Mouse (Mus musculus): ENCODE measurements around the gene Iqce. TPM values are rescaled to one million over a fixed set of nuclear protein-coding genes. Genes with fewer than 3 reads are reported as not detected.

The Iqce gene
- total and polyA plus RNA-seq, 3 experiments, result 13.5 to 23.5 (median 19.6) TPM

DNA sequence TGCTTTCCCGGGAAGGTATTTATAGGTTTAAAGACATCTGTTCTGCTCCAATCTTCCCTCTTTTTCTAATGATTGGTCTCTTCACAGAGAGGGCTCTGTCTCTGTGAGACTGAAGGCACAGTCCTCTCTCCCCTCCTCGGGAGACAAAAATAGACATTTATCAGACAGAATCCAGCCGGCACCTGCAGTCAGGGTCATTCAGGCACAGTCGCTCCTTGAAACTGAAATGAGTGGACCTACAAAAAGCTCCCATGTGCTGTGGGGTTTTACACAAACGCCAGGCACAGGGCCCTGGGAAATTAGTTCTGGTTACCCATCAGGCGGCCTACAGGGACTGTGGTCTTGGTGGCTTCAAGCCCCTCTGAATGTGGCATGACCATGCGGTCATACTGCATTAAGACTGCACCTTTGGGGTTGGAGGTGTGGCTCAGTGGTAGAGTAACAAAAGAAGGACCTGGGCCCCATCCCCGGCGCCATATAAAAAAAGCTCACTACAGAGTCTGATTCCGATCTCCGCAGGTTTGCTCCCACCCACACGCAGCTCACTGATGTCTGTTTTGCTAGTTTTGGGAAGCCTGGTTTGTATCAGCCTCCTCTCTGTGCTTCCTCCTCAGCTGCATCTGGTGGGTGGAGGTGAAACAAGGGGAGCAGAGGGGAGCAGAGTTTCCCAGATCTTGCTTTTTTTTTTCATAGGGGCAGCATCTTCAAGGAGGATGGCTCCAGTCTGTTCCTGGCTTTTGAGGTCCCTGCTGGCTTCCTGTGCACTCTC is 40.1 kb downstream of the Iqce start:
- no peak for DNase-seq

DNA sequence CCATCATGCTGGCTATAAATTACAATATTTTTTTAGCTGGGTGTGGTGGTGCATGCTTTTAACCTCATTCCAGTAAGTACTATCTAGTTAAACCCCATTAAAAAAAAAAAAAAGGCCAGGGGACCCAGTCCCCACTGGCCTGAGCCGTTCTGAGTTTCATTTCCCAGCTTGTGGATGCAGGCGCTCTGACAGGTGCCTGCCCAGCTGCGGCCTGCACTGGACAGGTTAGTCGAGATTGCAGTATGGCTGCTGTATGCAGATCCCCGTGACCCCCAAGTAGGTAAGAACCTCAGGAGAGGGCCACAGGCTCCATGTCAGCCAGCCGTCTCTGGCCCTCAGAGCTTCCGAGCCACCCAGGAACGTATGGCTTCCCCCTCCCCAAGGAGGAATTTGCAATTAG is 40.8 kb downstream of the Iqce start:
- DNase-seq, result no peak

DNA sequence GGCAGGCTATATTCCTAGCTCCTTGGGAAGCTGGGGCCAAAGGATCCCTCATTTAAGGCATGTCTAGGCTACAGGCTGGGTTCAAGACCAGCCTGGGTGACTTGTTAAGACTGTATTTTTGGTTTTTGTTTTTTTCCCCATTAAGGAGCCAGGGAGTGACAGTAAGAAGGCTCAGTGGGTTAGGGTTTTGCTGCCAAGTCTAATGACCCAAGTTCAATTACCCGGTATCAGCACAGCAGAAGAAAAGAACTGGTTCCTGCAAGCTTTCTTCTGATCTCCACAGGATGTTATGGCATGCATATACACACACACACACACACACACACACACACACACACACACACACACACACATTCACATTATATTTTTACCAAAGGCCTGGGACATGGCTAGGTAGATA is 41.8 kb downstream of the Iqce start:
- DNase-seq, result no peak

DNA sequence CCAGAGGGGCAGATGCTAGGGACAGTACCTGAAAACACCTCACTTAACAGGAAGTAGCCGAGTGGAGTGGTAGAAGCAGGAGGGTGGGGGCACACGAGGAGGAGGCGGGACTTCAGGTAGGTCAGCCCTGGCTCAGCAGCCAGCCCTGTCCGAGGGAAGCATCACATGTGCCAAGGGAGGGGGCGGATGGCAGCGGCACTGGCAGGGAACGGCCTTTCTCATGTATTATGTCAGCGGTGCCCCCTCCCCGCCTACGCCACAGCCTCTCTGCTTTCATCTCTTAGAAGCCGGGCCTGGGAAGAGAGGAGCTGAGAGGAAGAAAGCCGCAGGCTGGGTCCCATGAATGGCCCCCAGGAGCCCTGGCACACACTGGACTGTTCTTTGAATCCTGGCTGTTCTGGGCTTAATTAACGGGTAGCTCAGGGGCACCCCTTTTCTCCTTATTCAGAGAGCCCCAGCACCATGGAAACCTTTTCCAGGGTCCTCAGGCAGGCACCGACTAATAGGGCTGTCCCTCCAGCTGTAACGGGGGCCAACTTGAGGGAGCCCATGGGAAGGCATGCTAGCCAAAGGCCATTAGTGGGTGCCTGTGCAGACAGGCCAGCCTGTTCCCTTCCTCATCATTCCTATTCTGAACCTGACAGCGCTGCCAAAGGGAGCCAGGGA is 42.4 kb downstream of the Iqce start:
- DNase-seq, result no peak

DNA sequence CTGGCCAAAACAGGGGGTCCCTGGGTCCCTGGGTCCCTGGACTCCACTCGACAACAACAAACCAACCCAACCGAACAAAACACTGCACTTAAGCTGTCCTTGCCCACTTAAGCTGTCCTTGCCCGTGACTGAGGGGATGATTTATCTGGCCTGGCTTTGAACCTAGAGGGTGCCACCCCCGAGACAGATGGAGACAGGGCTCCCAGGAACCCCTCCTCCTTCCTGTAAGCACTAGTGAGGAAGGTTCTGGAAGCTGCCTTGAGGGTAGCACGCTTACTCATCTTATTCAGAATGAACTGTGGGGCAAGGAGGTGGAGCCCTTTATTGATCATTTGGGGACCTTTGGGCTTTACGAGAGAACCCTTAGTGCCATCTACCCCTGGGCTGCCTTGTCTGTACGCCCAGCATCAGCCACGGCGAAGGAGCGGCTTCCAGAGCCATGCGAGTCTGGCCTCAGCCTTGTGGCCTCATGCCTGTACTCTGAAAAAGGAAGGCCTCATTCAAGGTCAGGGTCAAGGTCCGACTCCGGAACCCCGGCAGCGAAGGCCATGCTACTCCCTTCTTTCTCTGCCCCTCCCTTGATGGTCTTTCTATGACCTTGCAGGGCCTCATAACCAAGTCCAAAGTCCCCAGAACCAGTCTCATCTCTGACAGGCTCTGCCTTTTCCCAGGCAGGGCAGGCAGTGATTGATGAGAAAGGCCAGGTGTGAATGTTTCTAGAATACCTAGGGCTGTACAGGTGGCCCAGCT is 47.9 kb downstream of the Iqce start:
- peak; percentile 90 for DNase-seq

DNA sequence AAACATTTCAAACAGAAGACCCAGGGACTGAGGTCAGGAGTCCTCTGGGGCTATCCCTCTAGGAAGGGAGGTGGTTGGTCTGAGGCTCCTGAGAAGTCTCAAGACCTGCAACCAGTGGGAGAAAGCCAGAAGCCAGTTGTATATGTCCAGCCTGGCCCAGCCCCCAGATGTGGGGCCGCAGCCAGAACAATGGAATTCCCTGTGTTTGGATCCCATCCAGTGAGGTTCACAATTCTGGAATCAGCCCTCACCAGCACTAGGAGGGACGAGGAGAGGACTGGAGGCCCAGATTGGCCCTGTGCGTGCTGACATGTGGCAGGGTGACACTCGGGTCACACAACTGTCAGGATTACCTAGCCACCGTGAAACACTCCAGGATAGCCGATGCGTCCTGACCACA is 49.6 kb downstream of the Iqce start:
- no peak for DNase-seq

DNA sequence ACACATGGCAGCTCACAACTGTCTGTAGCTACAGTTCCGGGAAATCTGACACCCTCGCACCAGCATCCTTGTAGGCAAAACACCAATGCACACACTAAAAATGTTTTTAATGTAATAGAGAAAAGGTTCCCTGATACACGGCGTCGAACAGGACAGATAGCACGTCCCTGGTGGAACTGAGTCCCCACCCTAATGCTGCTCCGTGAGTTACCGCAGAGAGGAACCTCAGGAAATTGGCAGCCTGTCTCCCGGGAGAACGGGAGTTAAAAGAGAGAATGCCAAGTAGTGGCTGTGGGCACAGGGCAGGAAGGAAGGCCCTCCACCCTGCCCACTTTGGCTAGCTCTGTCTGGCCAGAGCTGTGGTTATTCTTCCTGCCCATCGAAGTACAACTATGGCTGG is 50.9 kb downstream of the Iqce start:
- DNase-seq, result no peak

DNA sequence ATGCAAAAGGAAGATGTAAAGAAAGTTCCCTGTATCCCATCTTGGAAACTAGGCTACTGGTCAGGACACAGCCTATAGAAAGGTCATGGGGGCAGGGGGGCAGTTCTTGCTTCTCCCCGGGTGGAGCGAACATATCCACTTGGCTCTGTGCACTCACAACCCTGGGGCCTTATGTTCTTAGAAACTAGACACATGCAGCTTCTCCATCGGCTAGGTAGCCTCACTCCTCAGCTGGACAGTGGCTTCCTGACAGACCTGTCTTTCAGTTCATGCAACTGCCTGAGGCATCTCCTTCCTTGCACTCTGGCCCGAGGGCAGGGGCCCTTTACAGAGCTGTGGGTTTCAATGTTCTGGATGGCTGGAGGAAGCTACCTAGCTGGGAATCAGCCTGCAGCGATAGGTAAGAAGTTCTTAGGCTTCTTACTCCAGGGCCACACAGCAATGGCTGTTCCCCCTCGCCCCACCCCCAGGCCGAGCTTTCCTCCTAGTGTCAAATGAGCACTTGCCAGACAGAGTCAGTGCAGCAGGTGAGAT is 52.2 kb downstream of the Iqce start:
- DNase-seq, result no peak

DNA sequence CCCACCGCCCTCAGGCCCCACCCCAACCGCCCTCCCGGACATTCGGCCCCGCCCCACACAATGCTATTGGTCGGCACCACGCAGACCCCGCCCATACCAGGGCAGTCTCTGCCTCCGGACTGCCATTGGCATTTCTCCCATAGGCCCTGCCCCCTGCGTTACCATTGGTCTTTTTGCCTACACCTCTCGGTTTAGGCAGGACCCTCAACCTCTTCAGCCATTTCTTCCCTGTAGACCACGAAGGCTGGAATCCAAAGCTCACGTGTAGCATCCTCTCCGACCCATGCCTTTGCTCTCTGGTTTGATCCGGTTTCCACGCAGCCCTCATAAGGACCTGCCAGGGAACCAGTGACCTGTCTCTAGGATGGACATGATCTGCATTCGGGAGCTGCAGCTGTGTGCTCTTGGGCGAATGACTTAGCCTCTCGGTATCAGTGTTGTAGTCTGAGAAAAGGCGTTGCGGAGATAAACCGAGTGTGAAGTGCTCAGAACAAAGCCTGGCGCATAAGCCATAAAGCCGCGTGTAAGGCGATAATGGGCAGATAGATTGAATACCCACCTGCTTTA is 53.0 kb downstream of the Iqce start:
- peak; percentile 99 for DNase-seq

DNA sequence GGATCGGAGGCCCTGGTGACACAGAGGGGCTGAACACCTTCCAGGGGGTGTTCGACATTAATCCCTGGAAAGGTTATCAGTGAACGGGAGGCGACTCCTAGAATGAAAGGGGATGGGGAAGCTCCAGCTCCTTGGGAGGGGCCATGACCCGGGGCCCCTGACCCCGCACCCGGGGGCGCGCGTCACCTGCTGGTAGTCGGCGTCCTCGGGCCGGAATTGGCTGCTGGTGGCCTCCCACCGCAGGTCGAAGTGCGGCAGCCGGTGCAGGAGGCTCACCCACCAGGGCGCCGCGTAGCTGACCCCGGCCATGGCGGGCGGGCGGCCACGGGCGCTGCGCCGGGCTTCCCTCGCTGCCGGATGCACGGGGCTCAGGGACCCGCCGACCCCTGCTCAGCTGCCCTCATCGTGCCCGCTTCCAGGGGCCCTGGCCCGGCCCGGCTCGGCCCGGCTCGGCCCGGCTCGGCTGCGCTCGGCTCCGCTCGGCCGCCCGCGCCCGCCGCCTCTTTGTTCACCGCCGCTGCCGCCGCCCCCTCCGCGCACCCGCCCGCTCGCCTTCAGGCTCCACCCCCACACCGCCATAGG is 53.6 kb downstream of the Iqce start, which contains the start of gene Ttyh3:
Gene Ttyh3 (minus strand): TSS at position 513 of the 582 bp plus-strand sequence.
- DNase-seq, result no peak

DNA sequence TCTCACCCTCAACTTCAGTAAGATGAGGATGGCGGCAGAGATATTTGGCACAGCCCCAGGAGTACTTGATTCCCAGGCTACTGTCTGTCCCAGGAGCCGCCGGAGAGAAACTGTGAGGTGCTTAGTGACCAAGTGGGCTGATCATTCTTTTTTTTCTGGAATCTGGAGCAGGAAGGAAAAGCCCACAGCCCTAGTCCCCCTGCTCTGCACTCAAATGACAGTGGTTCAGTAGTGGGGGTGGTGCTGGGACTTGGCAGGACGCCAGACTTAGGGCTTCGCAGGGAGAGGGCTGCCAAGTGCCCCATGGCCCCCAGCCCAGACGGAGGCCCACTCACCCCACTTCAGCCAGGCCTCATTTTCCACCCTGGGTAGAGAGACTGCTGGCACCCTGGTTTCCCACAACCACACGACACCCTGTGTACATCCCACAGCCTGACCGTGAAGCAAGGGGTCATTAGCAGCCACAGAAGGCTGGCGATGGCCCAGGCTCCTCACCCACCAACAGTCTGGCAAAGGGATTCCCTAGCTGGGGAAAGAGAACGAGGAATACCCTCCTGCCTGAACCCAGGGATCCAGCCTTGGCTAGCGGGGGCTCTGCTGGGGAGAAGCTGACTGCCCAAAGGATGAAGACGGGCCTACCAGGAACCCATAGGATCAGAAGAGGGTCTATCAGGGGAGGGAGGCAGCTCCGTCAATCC is 54.2 kb downstream of the Iqce start:
- peak; percentile 64 for DNase-seq

DNA sequence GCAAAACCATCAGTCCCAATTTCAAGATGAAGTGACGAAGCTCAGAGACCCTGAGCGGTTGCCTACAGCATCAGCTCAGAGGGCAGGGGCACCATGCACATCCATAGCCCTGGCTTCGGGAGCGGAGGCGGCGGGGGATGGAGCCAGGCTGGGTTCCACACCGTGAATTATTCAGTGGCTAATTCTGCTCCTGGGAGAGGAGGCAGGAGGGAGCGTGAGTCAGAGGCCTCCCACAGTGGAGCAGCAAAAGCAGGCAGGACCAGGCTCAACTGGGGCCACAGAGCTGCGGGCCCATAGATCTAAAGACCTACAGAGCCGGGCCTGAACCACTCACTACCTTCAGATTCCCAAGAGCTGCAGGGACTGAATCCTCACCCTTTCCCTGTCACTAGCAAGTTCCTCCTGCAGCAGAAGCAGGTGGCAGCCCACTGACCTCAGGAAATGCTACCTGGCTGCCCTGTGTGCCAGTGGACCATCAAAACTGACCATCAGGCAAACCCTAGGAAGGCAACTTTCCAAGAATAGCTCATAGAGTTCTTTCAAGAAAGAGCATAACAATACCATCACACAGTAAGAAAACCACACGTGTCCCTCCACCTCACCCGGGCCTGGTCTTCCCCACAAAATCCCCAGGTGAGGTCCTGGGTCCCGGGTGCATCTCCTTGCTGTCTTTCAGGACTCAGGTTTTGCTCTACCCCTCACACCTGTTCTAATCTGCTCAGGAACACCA is 55.0 kb downstream of the Iqce start:
- peak; percentile 61 for DNase-seq

DNA sequence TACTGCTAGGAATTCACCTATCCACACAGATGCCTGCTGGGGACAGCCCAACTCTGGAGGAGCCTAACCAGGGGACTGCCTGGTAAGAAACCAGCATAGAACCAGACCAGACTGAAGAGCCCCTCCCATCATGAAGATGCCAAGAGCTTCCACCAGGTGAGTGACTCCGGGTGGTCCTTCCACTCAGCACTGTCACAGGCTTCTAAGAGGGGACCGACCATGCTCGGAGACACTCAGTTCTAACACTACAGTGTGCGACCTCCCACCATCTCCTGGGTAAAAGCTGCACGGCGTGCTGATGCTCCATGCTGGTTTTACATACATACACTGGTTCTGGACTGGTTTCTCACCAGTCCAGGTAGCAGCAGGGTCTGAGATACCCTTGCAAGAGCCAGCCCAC is 56.0 kb downstream of the Iqce start:
- no peak for DNase-seq

DNA sequence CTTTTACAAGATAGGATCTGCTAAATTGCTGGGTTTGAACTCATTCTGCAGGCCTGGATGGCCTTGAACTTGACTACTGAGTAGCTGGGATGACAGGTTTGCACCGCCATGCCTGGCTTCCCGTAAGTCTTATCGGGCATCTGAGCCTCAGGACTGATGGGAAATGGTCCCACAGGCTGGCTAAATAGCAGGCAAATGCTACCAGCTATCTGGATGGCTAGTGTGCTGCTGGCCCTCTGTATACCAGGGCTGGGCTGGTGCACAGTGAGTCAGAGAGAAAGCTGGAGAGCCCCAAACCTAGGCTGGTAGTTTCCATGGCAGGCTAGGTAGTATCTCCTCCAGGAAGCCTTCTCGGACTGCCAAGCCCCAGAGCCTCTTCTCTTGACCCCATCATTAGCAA is 56.7 kb downstream of the Iqce start:
- no peak for DNase-seq

DNA sequence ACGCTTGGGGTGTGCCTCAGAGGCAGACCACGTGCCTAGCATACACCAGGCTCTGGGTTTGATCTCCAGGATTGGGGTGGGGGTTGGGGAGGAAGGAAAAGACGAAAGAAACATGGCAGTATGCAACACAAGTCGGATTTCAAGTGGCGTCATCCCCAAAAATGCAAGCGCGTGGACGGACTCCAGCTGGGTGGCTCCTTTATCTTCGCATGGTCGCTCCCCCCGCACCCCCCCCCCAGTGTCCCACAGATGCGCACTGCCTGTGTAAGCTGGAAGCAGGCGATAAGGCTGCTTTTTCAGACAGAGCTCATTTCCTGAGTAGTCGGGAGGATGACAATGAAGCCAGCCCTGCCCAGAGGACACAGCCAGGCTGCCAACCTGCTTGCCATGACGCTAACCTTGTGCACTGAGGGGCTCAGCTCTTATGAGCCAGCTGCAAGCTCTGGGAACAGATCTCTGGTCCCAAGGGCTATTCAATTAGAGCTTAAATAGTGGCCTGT is 57.4 kb downstream of the Iqce start:
- DNase-seq, result no peak

DNA sequence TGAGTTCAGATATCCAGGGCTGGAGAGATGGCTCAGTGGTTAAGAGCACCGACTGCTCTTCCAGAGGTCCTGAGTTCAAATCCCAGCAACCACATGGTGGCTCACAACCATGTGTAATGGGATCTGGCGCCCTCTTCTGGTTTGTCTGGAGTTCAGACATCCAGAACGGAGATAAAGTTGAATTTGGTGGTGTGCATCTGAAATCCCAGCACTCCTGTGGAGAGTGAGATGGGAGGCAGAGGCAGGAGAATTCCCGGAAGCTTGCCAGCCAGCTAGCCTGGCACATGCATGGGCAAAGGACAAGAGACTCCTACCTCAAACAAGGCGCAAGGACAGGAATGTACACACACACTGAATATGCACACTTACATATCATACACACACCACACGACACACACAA is 57.9 kb downstream of the Iqce start:
- no peak for DNase-seq

DNA sequence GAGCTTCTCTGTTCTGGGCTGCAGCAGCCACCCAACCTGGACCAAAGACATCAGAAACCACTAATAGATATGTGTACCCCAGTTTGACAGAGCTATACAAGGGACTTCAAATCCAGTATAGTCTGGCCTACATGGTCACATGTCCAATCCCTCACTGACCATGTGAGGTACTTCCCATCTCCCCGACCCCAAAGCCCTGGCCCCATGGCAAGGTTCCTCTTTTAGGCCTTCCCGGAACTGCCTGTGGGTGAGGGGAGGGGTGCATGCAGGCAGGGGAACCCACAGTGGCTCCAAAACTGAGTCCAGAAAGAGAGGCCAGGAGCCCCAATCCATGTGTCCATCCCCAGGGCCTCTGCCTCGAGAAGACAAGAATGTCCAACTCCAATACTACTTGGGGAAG is 60.1 kb downstream of the Iqce start:
- no peak for DNase-seq

DNA sequence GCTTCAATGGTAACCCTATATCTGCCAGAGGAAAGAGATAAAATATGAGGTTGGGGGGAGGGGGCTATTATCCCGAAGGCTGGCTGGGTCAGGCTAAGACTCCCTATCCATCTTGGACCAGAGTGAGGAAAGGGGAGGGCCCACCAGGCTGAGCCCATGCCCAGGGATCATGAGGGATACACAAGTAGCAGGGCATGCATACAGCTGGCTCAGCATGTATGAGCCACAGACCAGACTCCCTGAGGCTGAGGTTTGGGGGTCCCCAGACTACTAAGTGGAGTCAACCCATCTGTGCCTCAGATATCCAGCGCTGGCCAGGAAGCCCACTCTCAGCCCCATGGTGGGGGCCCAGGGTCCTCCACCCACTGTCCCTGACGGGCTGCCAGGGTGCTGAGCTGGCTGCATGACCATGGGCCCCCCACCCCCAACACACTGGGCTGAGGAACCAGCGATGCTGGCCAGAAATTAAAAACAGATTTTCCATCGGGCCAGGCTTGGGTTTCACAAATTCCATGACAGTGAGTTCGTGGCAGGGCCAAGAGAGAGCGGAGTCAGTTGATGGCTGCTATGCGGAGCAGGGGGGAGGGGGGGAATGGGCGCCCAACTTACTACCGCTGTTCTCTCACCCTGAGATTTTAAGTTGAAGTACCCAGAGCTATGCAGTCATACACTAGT is 60.8 kb downstream of the Iqce start:
- DNase-seq, result no peak

DNA sequence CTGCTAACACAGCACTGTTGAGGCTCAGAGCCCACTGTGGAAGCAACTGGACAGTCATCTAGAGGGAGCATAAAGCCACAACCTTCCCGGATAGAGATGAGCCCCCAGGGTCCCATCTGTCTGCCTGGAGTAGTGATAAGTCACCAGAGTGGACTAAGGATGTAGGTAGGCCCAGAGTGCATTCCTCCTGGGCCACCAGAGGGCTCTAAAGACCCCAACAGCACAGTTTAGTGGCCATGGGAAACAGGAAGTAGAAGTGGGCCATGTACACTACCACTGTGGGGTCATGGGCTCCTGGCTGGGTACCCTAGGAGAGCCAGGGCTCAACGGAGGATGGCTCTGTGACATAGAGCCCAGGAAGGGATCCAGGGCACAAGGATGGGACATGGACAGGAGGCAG is 61.4 kb downstream of the Iqce start:
- DNase-seq, result no peak

DNA sequence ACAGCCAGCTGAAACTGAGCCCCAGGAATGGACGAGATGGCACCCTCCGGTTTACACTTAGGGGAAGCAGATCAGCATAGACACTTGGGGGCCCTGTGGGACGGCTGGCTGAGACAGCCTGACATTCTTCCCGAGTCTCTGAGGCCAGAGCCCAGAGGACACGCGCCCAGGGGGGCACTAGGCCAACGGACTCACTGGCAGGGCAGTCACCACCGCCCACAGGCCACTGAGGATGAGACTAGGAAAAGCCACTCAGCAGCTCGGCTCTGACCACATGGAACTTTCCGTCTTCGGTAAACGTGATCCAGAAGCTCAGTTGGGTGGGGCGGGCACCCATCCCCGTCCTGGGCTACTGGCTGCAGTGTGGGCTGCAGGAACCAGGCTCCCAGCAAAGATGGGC is 62.3 kb downstream of the Iqce start:
- DNase-seq, result no peak
